Mouse (Mus musculus) adrenal gland, postnatal 4 days (tissue): ENCODE data around the gene Il1rap. TPM values are rescaled to one million over a fixed set of nuclear protein-coding genes. Genes with fewer than 3 reads are reported as not detected.

Experiments used
- DNase-seq, 2 experiments: peaks; one replicate each; pipeline ENCODE4 v3.0.0; 2021 to 2022; ENCODE audit warnings: low spot score in 2 of 2, mixed read lengths in 2 of 2
- total RNA-seq, 2 experiments: library from RNA; stranded (reverse); gene quantifications; 2 replicates each; pipeline ENCODE4 v1.2.3; 2021

The Il1rap gene
- total RNA-seq, 2 experiments from 2014 or later = 14.4 to 18.8 TPM

DNA sequence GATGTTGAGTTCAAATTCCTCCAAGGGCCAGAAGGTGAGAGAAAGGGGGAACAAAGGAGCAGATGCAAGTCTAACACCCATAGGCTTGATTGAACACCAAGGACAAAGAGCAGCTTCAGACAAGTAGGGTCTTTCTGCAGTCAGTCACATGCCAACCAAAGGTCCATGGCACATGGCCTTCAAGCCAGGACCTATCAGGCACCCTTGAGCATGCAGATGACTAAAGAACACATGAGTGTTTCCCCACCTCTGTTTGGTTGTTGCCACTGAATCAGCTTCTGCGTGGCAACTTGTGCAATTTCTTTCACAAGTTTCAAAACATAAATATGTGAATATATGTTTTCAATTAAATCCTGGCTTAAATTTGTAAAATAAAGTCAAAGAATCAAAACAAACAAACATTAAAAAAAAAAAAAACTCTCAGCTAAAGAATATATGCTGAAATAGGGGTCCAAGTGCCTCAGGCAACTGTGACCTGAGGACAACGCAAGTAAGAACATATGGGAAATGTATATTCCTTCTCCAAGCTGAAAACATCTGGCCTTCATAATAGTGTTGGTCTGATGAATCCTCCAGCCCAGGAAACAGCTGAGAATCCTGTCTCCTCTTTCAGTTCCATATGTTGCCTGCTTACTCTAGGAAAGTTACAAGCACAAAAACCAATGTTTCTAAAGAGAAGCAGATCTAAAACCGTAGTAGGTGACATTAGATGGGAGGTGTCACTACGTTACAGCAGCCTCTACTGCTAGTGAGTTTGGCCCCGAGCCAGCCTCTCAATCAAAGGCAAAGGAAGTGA lies 142.6 kb downstream of the Il1rap start:
- no peak for DNase-seq

- no peak for DNase-seq
Observed at GRCm38 (mm10) chr16:26728139-26728538, 146.6 kb downstream of the Il1rap start.

DNA sequence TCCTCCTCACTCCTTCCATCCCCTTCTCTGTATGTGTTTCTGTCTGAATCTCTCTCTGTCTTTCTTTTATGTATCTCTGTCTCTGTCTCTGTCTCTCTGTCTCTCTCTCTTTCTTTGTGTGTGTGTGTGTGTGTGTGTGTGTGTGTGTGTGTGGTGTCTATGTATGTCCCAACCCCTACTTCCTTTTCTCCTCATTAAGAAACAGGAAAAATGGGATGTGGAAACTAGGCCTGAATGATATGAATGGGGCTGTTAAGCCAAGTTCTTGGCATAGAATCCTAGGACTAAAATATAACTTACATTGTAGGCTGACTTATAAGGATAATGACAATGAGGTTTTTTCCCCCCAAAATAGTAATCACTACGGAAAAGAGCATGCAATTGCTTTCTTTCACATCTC lies 149.4 kb downstream of the Il1rap start:
- no peak for DNase-seq

DNA sequence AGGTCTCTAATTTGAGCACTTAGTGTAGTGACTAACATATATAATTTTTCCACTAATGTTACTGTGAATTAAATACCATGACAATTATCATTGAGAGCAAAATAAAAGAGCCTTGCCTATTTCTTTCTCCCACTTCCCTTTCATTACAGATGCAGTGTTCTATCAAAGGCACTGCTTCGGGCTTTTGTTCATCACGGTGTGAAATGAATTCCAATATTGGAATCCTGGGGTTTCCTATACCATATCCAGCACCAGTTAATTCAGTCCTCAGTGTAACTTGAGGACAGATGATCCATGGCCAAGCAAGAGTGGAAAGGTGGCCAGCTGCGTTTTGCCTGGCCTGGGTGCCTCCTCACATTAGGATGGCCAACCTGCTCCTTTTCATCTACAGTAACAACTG lies 151.1 kb downstream of the Il1rap start:
- no peak for DNase-seq

GRCm38 (mm10) chr16:26755381-26756155 lies 174.1 kb downstream of the Il1rap start:
- no peak for DNase-seq

GRCm38 (mm10) chr16:26775976-26776375 lies 194.5 kb downstream of the Il1rap start:
- DNase-seq = no peak

- DNase-seq = no peak
Observed at GRCm38 (mm10) chr16:26777132-26777531, 195.6 kb downstream of the Il1rap start.

Other genes starting within 250 kb of the Il1rap start
- 10 to 100 TPM; 29.5 to 42.3 TPM for gene Cldn1, start 209.9 kb upstream of the Il1rap start, total RNA-seq
- 1 to 10 TPM in 1 of 2 experiments, not detected in 1; 2.4 TPM for gene Cldn16, start 118.6 kb upstream of the Il1rap start, total RNA-seq
- gene Tmem207, start 54.9 kb upstream of the Il1rap start, total RNA-seq = not detected